Mouse (Mus musculus): Measurements from ENCODE around the gene Gm10073.
"Not testable (repeated sequence)": the region's sequence is repeated elsewhere in the genome, so short reads cannot be mapped to it uniquely, and the experiment has no call there.

Gene Gm10073

GRCm38 (mm10) chr8:106606121-106606520, 32.9 kb upstream of the Gm10073 start:
- Histone ChIP-seq H3K4me3 (replicated peaks; ENCODE audit: low read length) (peak overlapping the region; percentile 96), H3K27me3 (ENCODE audit: insufficient read depth, low read length) (peaks cover 9% of the 10 kb centered on the region; the same call in 1 of the 2 replicates)
- TF ChIP-seq NANOG (IDR thresholded peaks at IDR 0.05; ENCODE audit: borderline replicate concordance, low read length), result no peak
- TF ChIP-seq POU5F1 (IDR thresholded peaks at IDR 0.05; ENCODE audit: borderline replicate concordance, low read length), result no peak
- TF ChIP-seq CTCF (conservative IDR thresholded peaks at IDR 0.05; ENCODE audit: low read length), result no peak

DNA sequence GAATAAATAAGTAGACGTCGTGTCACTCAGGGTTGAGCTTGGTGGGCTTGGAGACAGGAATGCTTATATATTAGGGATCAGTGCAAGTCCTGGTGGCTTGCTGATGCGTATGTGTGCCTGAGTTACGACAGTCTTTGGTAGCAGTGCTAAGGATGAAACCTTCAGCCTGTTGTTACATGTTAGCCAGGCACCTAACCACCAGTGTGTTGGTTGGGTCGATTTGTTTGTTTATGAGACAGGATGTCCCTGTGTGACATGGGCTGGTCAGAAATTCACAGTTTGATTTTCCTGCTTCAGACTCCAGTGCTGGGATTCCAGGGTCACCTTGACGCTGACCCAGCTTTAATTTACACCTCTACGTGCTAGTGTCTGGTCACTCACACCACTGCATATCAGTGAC, 32.4 kb upstream of the Gm10073 start:
- peaks cover 45% of the 10 kb centered on the region for H3K36me3 ChIP-seq (ENCODE audit: insufficient read depth, low read length)
- peaks cover 12% of the 10 kb centered on the region; the same call in 1 of the 2 replicates for H3K27me3 ChIP-seq (ENCODE audit: insufficient read depth, low read length)
- peaks cover 83% of the 10 kb centered on the region for H3K4me1 ChIP-seq (replicated peaks; ENCODE audit: low read depth, low read length)

More at GRCm38 (mm10) chr8:106606121-106606520, 32.9 kb upstream of the Gm10073 start:
- H3K4me1 ChIP-seq (replicated peaks; ENCODE audit: low read depth, low read length), result peaks cover 83% of the 10 kb centered on the region
- peaks cover 45% of the 10 kb centered on the region for H3K36me3 ChIP-seq (ENCODE audit: insufficient read depth, low read length)
- no peaks in the 10 kb centered on the region for H3K9me3 ChIP-seq (ENCODE audit: low read length)

GRCm38 (mm10) chr8:106603933-106604332, 30.7 kb upstream of the Gm10073 start:
- TF ChIP-seq CTCF (conservative IDR thresholded peaks at IDR 0.05; ENCODE audit: low read length) (no peak), NANOG (IDR thresholded peaks at IDR 0.05; ENCODE audit: borderline replicate concordance, low read length) (no peak), POU5F1 (IDR thresholded peaks at IDR 0.05; ENCODE audit: borderline replicate concordance, low read length) (no peak)

More for the DNA sequence above, 32.4 kb upstream of the Gm10073 start:
- TF ChIP-seq POU5F1 (IDR thresholded peaks at IDR 0.05; ENCODE audit: borderline replicate concordance, low read length) (no peak), CTCF (conservative IDR thresholded peaks at IDR 0.05; ENCODE audit: low read length) (no peak), NANOG (IDR thresholded peaks at IDR 0.05; ENCODE audit: borderline replicate concordance, low read length) (no peak)
- Histone ChIP-seq H3K9me3 (ENCODE audit: low read length) (no peaks in the 10 kb centered on the region), H3K4me3 (replicated peaks; ENCODE audit: low read length) (peak overlapping the region; percentile 96)

DNA sequence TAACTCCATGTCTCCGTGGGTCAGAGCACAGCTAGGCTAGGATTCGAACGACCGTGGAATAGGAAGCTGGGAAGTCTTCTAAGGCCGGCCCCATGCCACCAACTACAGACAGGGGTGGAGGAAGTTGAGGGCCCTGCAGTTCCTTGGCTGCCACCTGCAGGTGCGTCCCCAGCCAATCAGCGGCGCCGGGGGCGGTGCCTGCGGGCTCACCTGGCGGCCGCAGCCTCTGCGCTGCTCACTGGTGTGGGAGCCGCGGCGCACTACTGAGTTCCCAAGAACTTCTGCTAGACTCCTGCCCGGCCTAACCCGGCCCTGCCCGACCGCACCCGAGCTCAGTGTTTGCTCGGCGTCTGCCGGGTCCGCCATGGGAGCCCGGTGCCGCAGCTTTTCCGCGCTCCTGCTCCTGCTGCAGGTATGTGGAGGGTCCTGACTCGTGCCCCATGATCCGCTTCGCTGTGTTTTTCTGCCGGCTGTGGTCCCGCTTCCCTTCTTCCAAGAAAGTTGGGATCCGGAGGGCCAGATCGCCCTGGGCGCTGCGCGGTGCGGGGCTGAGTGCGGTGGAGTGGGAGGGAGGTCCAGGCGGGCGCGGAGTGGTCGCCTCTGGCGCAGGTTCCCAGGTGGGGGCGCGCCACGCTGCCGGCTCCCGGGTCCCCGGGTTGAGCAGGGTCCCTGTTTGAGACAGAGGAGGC, 30.0 kb upstream of the Gm10073 start, which contains the start of gene Cdh1:
TSS of gene Cdh1 (plus strand) at position 221 of the 689 bp plus-strand sequence.
- TF ChIP-seq POU5F1 (IDR thresholded peaks at IDR 0.05; ENCODE audit: borderline replicate concordance, low read length) (no peak), NANOG (IDR thresholded peaks at IDR 0.05; ENCODE audit: borderline replicate concordance, low read length) (no peak), CTCF (conservative IDR thresholded peaks at IDR 0.05; ENCODE audit: low read length) (no peak)
- Histone ChIP-seq H3K9me3 (ENCODE audit: low read length) (no peaks in the 10 kb centered on the region), H3K27me3 (ENCODE audit: insufficient read depth, low read length) (peaks cover 14% of the 10 kb centered on the region; the same call in 1 of the 2 replicates), H3K4me3 (replicated peaks; ENCODE audit: low read length) (peak within 1 kb of the TSS; percentile 96), H3K36me3 (ENCODE audit: insufficient read depth, low read length) (peaks cover 24% of the 10 kb centered on the region), H3K4me1 (replicated peaks; ENCODE audit: low read depth, low read length) (peaks cover 83% of the 10 kb centered on the region)

More at GRCm38 (mm10) chr8:106603933-106604332, 30.7 kb upstream of the Gm10073 start:
- peaks cover 83% of the 10 kb centered on the region for H3K4me1 ChIP-seq (replicated peaks; ENCODE audit: low read depth, low read length)
- H3K9me3 ChIP-seq (ENCODE audit: low read length), result no peaks in the 10 kb centered on the region
- peaks cover 12% of the 10 kb centered on the region; the same call in 1 of the 2 replicates for H3K27me3 ChIP-seq (ENCODE audit: insufficient read depth, low read length)
- peaks cover 29% of the 10 kb centered on the region for H3K36me3 ChIP-seq (ENCODE audit: insufficient read depth, low read length)
- H3K4me3 ChIP-seq (replicated peaks; ENCODE audit: low read length), result peak overlapping the region; percentile 96

GRCm38 (mm10) chr8:106599265-106599979, 26.2 kb upstream of the Gm10073 start:
- TF ChIP-seq CTCF (conservative IDR thresholded peaks at IDR 0.05; ENCODE audit: low read length) (no peak), NANOG (IDR thresholded peaks at IDR 0.05; ENCODE audit: borderline replicate concordance, low read length) (no peak), POU5F1 (IDR thresholded peaks at IDR 0.05; ENCODE audit: borderline replicate concordance, low read length) (no peak)
- peaks cover 20% of the 10 kb centered on the region for H3K27me3 ChIP-seq (ENCODE audit: insufficient read depth, low read length)
- H3K36me3 ChIP-seq (ENCODE audit: insufficient read depth, low read length), result no peaks in the 10 kb centered on the region
- H3K4me3 ChIP-seq (replicated peaks; ENCODE audit: low read length), result 0 out of 2 replicates have a peak overlapping the region, but pooled peaks have one; percentile 21
- H3K4me1 ChIP-seq (replicated peaks; ENCODE audit: low read depth, low read length), result peaks cover 53% of the 10 kb centered on the region
- H3K9me3 ChIP-seq (ENCODE audit: low read length), result no peaks in the 10 kb centered on the region

- Histone ChIP-seq H3K4me3 (replicated peaks; ENCODE audit: low read length) (no peak overlapping the region), H3K36me3 (ENCODE audit: insufficient read depth, low read length) (no peaks in the 10 kb centered on the region), H3K9me3 (ENCODE audit: low read length) (peaks cover 3% of the 10 kb centered on the region), H3K4me1 (replicated peaks; ENCODE audit: low read depth, low read length) (peaks cover 41% of the 10 kb centered on the region), H3K27me3 (ENCODE audit: insufficient read depth, low read length) (peaks cover 25% of the 10 kb centered on the region)
- TF ChIP-seq CTCF (conservative IDR thresholded peaks at IDR 0.05; ENCODE audit: low read length), result no peak
- no peak for TF ChIP-seq POU5F1 (IDR thresholded peaks at IDR 0.05; ENCODE audit: borderline replicate concordance, low read length)
- TF ChIP-seq NANOG (IDR thresholded peaks at IDR 0.05; ENCODE audit: borderline replicate concordance, low read length), result no peak
These were observed 23.8 kb upstream of the Gm10073 start for GRCm38 (mm10) chr8:106597067-106597466.

DNA sequence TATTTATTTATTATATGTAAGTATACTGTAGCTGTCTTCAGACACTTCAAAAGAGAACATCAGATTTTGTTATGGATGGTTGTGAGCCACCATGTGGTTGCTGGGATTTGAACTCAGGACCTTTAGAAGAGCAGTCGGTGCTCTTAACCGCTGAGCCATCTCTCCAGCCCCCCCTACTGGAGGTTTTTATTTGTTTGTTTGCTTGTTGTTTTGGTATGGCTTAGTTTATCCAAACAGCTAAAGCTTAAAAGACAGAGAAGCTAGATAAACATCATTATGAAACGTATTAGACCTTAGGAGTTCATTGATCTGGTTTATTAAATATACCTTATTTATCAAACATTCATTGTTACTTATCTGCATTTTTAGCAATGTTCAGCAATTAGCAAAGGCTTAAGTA, 22.4 kb upstream of the Gm10073 start:
- H3K36me3 ChIP-seq (ENCODE audit: insufficient read depth, low read length); H3K9me3 ChIP-seq (ENCODE audit: low read length); H3K4me3 ChIP-seq (replicated peaks; ENCODE audit: low read length): not testable (repeated sequence)
- Histone ChIP-seq H3K27me3 (ENCODE audit: insufficient read depth, low read length) (peaks cover 13% of the 10 kb centered on the region), H3K4me1 (replicated peaks; ENCODE audit: low read depth, low read length) (peaks cover 32% of the 10 kb centered on the region)

DNA sequence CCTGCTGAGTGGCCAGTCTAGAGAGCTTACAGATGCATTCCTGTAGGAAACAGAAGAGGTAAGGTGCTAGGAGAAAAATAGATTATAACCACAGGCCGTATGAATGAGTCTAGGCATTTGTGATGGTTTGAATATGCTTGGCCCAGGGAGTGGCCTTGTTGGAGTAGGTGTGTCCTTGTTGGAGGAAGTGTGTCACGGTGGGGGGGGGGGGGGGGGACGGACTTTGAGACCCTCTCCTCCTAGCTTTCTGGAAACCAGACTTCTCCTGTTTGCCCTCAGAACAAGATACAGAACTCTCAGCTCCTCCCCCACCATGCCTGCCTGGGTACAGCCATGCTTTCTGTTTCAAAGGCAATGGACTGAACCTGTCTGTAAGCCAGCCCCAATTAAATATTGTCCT, 19.2 kb upstream of the Gm10073 start:
- Histone ChIP-seq H3K36me3 (ENCODE audit: insufficient read depth, low read length) (no peaks in the 10 kb centered on the region), H3K9me3 (ENCODE audit: low read length) (peaks cover 8% of the 10 kb centered on the region), H3K4me3 (replicated peaks; ENCODE audit: low read length) (no peak overlapping the region), H3K4me1 (replicated peaks; ENCODE audit: low read depth, low read length) (peaks cover 2% of the 10 kb centered on the region; the same call in 1 of the 2 replicates), H3K27me3 (ENCODE audit: insufficient read depth, low read length) (peaks cover 10% of the 10 kb centered on the region)
- TF ChIP-seq POU5F1 (IDR thresholded peaks at IDR 0.05; ENCODE audit: borderline replicate concordance, low read length) (no peak), CTCF (conservative IDR thresholded peaks at IDR 0.05; ENCODE audit: low read length) (no peak), NANOG (IDR thresholded peaks at IDR 0.05; ENCODE audit: borderline replicate concordance, low read length) (no peak)
